Mouse (Mus musculus): ENCODE data around the gene Fkbp8. TPM values are rescaled to one million over a fixed set of nuclear protein-coding genes. Genes with fewer than 3 reads are reported as not detected.

Gene Fkbp8
- total and polyA plus RNA-seq, 2 experiments from 2014 or later = 200 to 440 TPM

DNA sequence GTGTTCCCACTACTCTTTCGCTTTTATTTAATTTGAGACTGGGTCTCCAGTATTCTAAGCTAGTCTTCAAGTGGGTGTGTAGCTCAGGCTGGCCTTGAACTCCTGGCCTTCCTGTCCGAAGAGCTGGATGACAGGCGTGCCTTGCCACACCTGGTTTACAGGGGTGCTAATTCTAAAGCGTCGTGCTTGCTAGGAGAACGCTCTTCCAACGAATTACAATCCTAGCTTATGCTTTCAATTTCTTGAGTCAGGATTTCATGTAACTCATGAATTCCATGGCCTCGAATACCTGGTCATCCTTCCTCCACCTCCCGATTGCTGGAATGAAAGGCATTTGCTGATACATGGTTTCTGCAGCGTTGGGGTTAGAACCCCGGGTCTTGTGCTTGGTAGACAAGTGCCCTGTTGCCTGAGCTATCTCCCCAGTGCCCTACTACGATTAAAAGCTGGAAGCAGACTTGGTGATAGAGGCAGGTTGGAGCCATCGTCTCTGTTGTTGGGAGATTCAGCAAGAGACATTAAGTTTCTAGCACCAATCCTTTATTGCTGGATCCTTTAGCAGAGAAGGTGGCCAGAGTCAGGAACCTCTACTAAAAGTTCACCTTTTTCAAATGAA is 766 bp downstream of the Fkbp8 start:
- Histone ChIP-seq H3K27me3 (ENCODE audit: control insufficient read depth, insufficient read depth, low read length) (no peaks in the 10 kb centered on the region), H3K9me3 (replicated peaks; ENCODE audit: control insufficient read depth, low read length) (no peaks in the 10 kb centered on the region), H3K9ac (replicated peaks; ENCODE audit: low read depth, low read length) (peak overlapping the region; percentile 95), H3K4me2 (ENCODE audit: low read depth, low read length) (peak overlapping the region; percentile 78), H3K36me3 (replicated peaks; ENCODE audit: control insufficient read depth, insufficient read depth, low read length) (peaks cover 36% of the 10 kb centered on the region), H3K4me1 (ENCODE audit: control insufficient read depth, insufficient read depth) (peaks cover 12% of the 10 kb centered on the region), H3K4me3 (ENCODE audit: low read depth, low read length) (peak overlapping the region; percentile 96), H3K27ac (ENCODE audit: low read depth) (peak overlapping the region; percentile 86)
- no peak for DNase-seq (ENCODE audit: low spot score)
- WGBS = 16% methylated on average over 13 of the region's 13 CpGs
- ATAC-seq (ENCODE audit: insufficient read depth, low read depth) = no peak
- no peak for TF ChIP-seq CTCF (IDR thresholded peaks at IDR 0.05; ENCODE audit: low read depth)
- TF ChIP-seq EP300 (IDR thresholded peaks at IDR 0.05; ENCODE audit: low read depth) = no peak

DNA sequence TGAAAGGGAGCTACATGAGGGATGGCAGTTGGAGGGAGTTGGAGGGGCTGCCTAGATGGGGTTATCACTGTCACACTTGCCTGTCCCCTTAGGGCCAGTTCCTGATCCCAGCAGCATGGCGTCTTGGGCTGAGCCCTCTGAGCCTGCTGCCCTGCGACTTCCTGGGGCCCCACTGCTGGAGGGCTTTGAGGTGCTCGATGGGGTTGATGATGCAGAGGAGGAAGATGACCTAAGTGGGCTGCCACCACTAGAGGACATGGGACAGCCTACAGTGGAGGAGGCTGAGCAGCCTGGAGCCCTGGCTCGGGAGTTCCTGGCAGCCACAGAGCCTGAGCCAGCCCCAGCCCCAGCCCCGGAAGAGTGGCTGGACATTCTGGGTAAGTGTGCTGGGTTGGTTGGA is 1.8 kb downstream of the Fkbp8 start:
- H3K4me1 ChIP-seq (ENCODE audit: control insufficient read depth, insufficient read depth) = peaks cover 9% of the 10 kb centered on the region; the same call in 1 of the 2 replicates
- WGBS = 63% methylated on average over 5 of the region's 5 CpGs
- TF ChIP-seq EP300 (IDR thresholded peaks at IDR 0.05; ENCODE audit: low read depth) = no peak
- no peak for TF ChIP-seq CTCF (IDR thresholded peaks at IDR 0.05; ENCODE audit: low read depth)
- no peak overlapping the region for H3K9ac ChIP-seq (replicated peaks; ENCODE audit: low read depth, low read length)
- ATAC-seq (ENCODE audit: insufficient read depth, low read depth) = no peak
- DNase-seq (ENCODE audit: low spot score) = no peak
- no peak overlapping the region for H3K4me2 ChIP-seq (ENCODE audit: low read depth, low read length)
- H3K4me3 ChIP-seq (ENCODE audit: low read depth, low read length) = no peak overlapping the region
- H3K27ac ChIP-seq (ENCODE audit: low read depth) = no peak overlapping the region
- H3K9me3 ChIP-seq (replicated peaks; ENCODE audit: control insufficient read depth, low read length) = no peaks in the 10 kb centered on the region
- H3K27me3 ChIP-seq (ENCODE audit: control insufficient read depth, insufficient read depth, low read length) = no peaks in the 10 kb centered on the region
- H3K36me3 ChIP-seq (replicated peaks; ENCODE audit: control insufficient read depth, insufficient read depth, low read length) = peaks cover 46% of the 10 kb centered on the region

DNA sequence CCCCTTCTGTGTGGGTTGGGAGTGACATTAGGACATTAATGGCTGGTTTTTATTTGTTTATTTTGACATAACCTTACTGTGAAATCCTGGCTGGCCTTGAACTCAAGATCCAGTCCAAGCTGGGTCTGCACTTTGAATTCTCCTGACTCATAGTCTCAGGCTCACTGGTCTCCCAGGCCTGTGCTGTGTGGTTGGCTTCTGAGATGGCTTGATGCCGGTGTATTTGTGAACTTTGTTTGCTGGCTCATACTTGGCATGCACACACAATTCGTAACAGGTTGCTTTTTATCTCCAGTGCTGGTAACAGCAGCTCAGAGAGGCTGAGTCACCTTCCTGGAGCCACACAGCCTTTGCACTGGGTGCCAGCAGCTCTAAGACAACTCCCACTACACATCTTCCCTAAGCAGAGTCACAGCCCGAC is 2.2 kb downstream of the Fkbp8 start:
- H3K9me3 ChIP-seq (replicated peaks; ENCODE audit: control insufficient read depth, low read length) = no peaks in the 10 kb centered on the region
- DNase-seq (ENCODE audit: low spot score) = no peak
- 90% methylated on average over 3 of the region's 3 CpGs for WGBS
- no peak for TF ChIP-seq EP300 (IDR thresholded peaks at IDR 0.05; ENCODE audit: low read depth)
- no peak for TF ChIP-seq CTCF (IDR thresholded peaks at IDR 0.05; ENCODE audit: low read depth)
- H3K9ac ChIP-seq (replicated peaks; ENCODE audit: low read depth, low read length) = no peak overlapping the region
- ATAC-seq (ENCODE audit: insufficient read depth, low read depth) = no peak
- no peak overlapping the region for H3K4me3 ChIP-seq (ENCODE audit: low read depth, low read length)
- peaks cover 51% of the 10 kb centered on the region for H3K36me3 ChIP-seq (replicated peaks; ENCODE audit: control insufficient read depth, insufficient read depth, low read length)
- no peak overlapping the region for H3K4me2 ChIP-seq (ENCODE audit: low read depth, low read length)
- H3K4me1 ChIP-seq (ENCODE audit: control insufficient read depth, insufficient read depth) = peaks cover 9% of the 10 kb centered on the region; the same call in 1 of the 2 replicates
- no peak overlapping the region for H3K27ac ChIP-seq (ENCODE audit: low read depth)
- H3K27me3 ChIP-seq (ENCODE audit: control insufficient read depth, insufficient read depth, low read length) = no peaks in the 10 kb centered on the region

DNA sequence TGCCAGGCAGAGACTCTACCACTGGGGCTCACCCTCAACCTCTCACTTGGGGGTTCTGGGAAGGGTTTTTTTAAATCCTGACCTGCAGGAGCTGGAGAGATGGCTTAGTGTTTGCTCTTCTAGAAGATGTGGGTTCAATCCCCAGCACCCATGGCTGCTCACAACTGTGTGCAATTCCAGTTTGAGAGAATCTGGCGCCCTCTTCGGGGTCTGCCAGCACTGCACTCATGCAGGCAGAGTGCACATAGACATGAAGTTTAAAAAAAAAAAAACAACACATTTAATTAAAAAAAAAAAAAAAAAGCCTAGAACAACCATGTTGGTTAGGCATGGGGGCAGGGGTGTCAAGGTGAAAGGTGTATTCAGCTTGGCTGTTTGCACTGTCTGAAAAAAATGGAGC is 2.8 kb downstream of the Fkbp8 start:
- Histone ChIP-seq H3K36me3 (replicated peaks; ENCODE audit: control insufficient read depth, insufficient read depth, low read length) (peaks cover 57% of the 10 kb centered on the region), H3K27me3 (ENCODE audit: control insufficient read depth, insufficient read depth, low read length) (no peaks in the 10 kb centered on the region), H3K27ac (ENCODE audit: low read depth) (no peak overlapping the region), H3K9ac (replicated peaks; ENCODE audit: low read depth, low read length) (no peak overlapping the region), H3K4me1 (ENCODE audit: control insufficient read depth, insufficient read depth) (peaks cover 9% of the 10 kb centered on the region; the same call in 1 of the 2 replicates), H3K9me3 (replicated peaks; ENCODE audit: control insufficient read depth, low read length) (no peaks in the 10 kb centered on the region), H3K4me2 (ENCODE audit: low read depth, low read length) (no peak overlapping the region), H3K4me3 (ENCODE audit: low read depth, low read length) (no peak overlapping the region)
- DNase-seq (ENCODE audit: low spot score) (no peak), ATAC-seq (ENCODE audit: insufficient read depth, low read depth) (no peak)
- WGBS = 90% methylated on average over 2 of the region's 2 CpGs
- TF ChIP-seq CTCF (IDR thresholded peaks at IDR 0.05; ENCODE audit: low read depth) = no peak
- TF ChIP-seq EP300 (IDR thresholded peaks at IDR 0.05; ENCODE audit: low read depth) = no peak

DNA sequence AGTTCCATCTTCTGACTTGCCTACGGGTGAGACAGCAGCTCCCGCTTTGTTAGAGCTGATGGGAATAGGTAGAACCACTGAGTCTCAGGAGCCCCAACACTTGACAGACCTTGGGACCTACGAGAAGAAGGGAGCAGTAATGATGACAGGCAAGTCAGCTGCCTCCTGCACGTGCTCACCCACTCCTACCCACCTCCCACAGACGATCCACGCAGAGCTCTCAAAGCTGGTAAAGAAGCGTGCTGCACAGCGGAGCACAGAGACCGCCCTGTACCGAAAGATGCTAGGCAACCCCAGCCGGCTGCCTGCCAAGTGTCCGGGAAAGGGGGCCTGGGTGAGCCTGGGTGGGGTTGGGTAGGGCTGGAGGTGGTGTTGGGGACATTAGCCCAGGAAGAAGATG is 6.8 kb downstream of the Fkbp8 start:
- ATAC-seq (ENCODE audit: insufficient read depth, low read depth) = no peak
- peaks cover 73% of the 10 kb centered on the region for H3K36me3 ChIP-seq (replicated peaks; ENCODE audit: control insufficient read depth, insufficient read depth, low read length)
- 90% methylated on average over 12 of the region's 12 CpGs for WGBS
- no peak for DNase-seq (ENCODE audit: low spot score)
- no peaks in the 10 kb centered on the region for H3K27me3 ChIP-seq (ENCODE audit: control insufficient read depth, insufficient read depth, low read length)
- no peak overlapping the region for H3K4me3 ChIP-seq (ENCODE audit: low read depth, low read length)
- H3K27ac ChIP-seq (ENCODE audit: low read depth) = no peak overlapping the region
- H3K9me3 ChIP-seq (replicated peaks; ENCODE audit: control insufficient read depth, low read length) = no peaks in the 10 kb centered on the region
- H3K9ac ChIP-seq (replicated peaks; ENCODE audit: low read depth, low read length) = no peak overlapping the region
- no peak overlapping the region for H3K4me2 ChIP-seq (ENCODE audit: low read depth, low read length)
- H3K4me1 ChIP-seq (ENCODE audit: control insufficient read depth, insufficient read depth) = no peaks in the 10 kb centered on the region
- TF ChIP-seq CTCF (IDR thresholded peaks at IDR 0.05; ENCODE audit: low read depth) (no peak), EP300 (IDR thresholded peaks at IDR 0.05; ENCODE audit: low read depth) (no peak)

DNA sequence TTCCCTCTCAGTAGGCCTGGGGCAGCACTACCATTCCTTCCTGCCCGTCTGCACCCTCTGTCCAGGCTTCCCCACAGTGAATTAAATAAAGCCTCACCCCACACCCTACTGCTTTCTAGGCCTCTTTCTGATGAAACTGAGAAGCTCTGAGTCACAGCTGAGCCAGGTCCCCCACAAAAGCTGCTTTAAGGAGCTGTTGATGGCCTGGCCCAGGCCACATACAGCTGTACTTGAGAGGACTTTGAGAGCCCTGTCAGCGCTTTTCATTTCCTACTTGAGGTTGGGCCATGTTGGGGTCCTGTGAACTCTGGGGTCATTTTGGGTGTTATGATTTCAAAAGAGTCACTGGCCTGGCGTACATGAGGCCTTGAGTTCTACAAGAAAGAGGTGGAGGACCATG is 7.7 kb downstream of the Fkbp8 start:
- Histone ChIP-seq H3K9ac (replicated peaks; ENCODE audit: low read depth, low read length) (no peak overlapping the region), H3K4me2 (ENCODE audit: low read depth, low read length) (no peak overlapping the region), H3K4me3 (ENCODE audit: low read depth, low read length) (no peak overlapping the region), H3K27me3 (ENCODE audit: control insufficient read depth, insufficient read depth, low read length) (no peaks in the 10 kb centered on the region), H3K27ac (ENCODE audit: low read depth) (no peak overlapping the region), H3K4me1 (ENCODE audit: control insufficient read depth, insufficient read depth) (peaks cover 3% of the 10 kb centered on the region), H3K9me3 (replicated peaks; ENCODE audit: control insufficient read depth, low read length) (no peaks in the 10 kb centered on the region), H3K36me3 (replicated peaks; ENCODE audit: control insufficient read depth, insufficient read depth, low read length) (peaks cover 66% of the 10 kb centered on the region)
- WGBS = 74% methylated on average over 3 of the region's 3 CpGs
- no peak for ATAC-seq (ENCODE audit: insufficient read depth, low read depth)
- no peak for DNase-seq (ENCODE audit: low spot score)
- TF ChIP-seq EP300 (IDR thresholded peaks at IDR 0.05; ENCODE audit: low read depth) = no peak
- no peak for TF ChIP-seq CTCF (IDR thresholded peaks at IDR 0.05; ENCODE audit: low read depth)
